Mouse (Mus musculus): ENCODE measurements around the gene Tmem270. TPM values are rescaled to one million over a fixed set of nuclear protein-coding genes. Genes with fewer than 3 reads are reported as not detected.

Tmem270 gene
- not detected for polyA plus RNA-seq (2014; fragmentation: Illumina TruSeq; extraction: RNeasy Lipid Tissue Mini Kit (QIAGEN cat#74804))

DNA sequence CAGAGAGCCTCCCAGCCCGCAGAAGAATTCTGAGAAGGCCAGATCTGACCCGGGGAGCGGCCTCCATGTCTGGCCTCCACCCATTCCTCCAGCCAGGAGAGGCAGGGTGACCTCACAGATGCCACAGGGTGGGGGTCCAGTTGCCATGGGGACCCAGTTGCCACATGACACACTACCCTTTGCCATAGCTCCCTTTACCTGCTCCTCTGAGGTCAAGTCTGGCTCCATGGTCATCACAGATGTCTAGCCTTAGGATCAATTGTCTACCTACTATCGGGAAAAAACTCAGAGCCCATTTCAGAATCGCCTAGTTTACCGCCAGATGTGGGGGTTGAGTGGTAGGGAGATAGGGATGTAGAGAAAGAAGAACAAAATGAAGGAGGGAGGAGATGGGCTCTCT, at the start of gene Tmem270:
Gene Tmem270, minus strand, starts transcription at position 101 of the 400 bp plus-strand sequence.

DNA sequence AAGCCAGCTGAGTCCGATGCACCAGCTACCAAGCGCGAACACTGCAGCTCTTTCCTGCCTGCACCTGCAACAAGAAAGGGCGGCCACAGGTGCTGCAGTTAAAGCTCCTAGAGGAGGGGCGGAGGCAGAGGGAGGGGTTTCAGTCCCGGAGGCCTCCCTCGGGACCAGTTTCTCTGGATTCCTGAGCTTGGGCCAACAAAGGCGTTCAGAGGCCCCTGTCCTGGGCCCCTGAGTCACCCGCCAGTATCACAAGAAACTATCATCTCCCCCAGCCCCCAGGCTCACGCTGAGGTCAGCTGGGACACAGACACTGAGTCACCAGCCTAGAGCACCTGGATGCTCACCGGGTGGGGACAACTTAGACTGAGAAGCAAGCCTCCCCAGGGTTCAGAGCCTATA, 40.3 kb upstream of the Tmem270 start, which contains the start of gene Cldn4:
Gene Cldn4, minus strand, starts transcription at position 78 of the 399 bp plus-strand sequence.

DNA sequence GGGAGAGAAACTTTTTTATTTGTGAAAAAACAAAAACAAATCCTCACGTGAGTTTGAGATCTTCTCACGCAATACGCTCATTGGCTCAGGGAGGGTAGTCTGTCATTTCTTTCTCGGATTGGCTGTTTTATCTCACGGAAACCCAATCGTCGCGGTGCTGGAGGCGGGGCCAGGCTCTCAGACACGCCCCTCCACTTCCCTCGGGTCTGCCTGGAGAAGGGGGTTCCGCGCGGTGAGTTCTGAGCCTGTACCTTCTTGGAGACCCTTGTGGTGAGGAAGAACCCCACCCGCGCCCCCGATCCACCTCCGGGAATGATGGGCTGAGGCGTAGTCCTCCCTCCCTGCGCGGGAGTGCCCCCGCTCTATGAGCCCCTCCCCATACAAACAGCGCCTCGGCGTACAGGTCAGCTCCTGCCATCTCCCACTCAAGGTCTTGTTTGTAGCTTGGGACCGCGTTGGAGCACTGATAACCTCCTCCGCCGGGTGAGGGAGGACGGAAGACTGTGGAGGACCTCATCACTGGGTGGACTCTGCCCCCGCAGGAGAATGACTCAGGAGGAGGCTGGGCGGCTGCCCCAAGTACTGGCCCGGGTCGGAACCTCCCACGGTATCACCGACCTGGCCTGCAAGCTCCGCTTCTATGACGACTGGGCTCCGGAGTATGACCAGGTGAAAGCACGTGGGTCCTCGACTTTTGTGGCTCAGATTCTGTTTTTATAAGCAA, 25.8 kb upstream of the Tmem270 start, which contains the start of gene Mettl27:
Gene Mettl27, plus strand, starts transcription at position 190 of the 724 bp plus-strand sequence.

DNA sequence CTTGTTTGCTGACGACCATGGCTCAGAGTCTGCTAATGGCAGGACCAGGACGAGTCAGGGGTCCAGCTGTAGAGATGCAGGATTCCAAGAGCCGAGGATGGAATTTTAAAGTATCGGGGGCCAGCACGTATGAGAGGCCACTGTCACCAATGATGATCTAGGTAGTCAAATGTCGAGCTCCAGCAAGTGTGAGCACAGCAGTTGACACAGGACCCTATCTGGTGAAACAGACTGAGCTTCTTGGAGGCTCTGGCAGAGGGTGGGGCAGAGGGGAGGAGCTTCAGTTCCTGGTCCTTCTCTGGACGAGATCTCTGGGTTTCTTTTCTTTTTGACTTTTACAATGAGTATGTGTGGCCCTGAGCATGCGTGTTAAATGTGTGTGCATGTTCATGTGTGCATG, 8.8 kb upstream of the Tmem270 start, which contains the start of gene Cldn13:
Gene Cldn13, minus strand, starts transcription at position 216 of the 400 bp plus-strand sequence.

Other genes with a start within 250 kb of the Tmem270 start
- 0.34 TPM for gene Limk1, start 218.1 kb downstream of the Tmem270 start, polyA plus RNA-seq (2014; fragmentation: Illumina TruSeq; extraction: RNeasy Lipid Tissue Mini Kit (QIAGEN cat#74804))
- 3.2 TPM for gene Eln, start 159.4 kb downstream of the Tmem270 start, polyA plus RNA-seq (2014; fragmentation: Illumina TruSeq; extraction: RNeasy Lipid Tissue Mini Kit (QIAGEN cat#74804))
- gene Cldn13, start 8.8 kb upstream of the Tmem270 start, polyA plus RNA-seq (2014; fragmentation: Illumina TruSeq; extraction: RNeasy Lipid Tissue Mini Kit (QIAGEN cat#74804)) = not detected
- gene Mettl27, start 25.6 kb upstream of the Tmem270 start, polyA plus RNA-seq (2014; fragmentation: Illumina TruSeq; extraction: RNeasy Lipid Tissue Mini Kit (QIAGEN cat#74804)) = 10.4 TPM
- not detected for gene Cldn4, start 40.2 kb upstream of the Tmem270 start, polyA plus RNA-seq (2014; fragmentation: Illumina TruSeq; extraction: RNeasy Lipid Tissue Mini Kit (QIAGEN cat#74804))
- gene Cldn3, start 79.5 kb upstream of the Tmem270 start, polyA plus RNA-seq (2014; fragmentation: Illumina TruSeq; extraction: RNeasy Lipid Tissue Mini Kit (QIAGEN cat#74804)) = not detected
- 2.2 TPM for gene Abhd11, start 102.4 kb upstream of the Tmem270 start, polyA plus RNA-seq (2014; fragmentation: Illumina TruSeq; extraction: RNeasy Lipid Tissue Mini Kit (QIAGEN cat#74804))
- gene Stx1a, start 116.7 kb upstream of the Tmem270 start, polyA plus RNA-seq (2014; fragmentation: Illumina TruSeq; extraction: RNeasy Lipid Tissue Mini Kit (QIAGEN cat#74804)) = not detected
- 8.9 TPM for gene Dnajc30, start 157.5 kb upstream of the Tmem270 start, polyA plus RNA-seq (2014; fragmentation: Illumina TruSeq; extraction: RNeasy Lipid Tissue Mini Kit (QIAGEN cat#74804))
- 10.2 TPM for gene Bud23, start 158.2 kb upstream of the Tmem270 start, polyA plus RNA-seq (2014; fragmentation: Illumina TruSeq; extraction: RNeasy Lipid Tissue Mini Kit (QIAGEN cat#74804))
- gene Vps37d, start 171.5 kb upstream of the Tmem270 start, polyA plus RNA-seq (2014; fragmentation: Illumina TruSeq; extraction: RNeasy Lipid Tissue Mini Kit (QIAGEN cat#74804)) = 0.31 TPM
- 0.60 TPM for gene Mlxipl, start 183.2 kb upstream of the Tmem270 start, polyA plus RNA-seq (2014; fragmentation: Illumina TruSeq; extraction: RNeasy Lipid Tissue Mini Kit (QIAGEN cat#74804))
- 8.5 TPM for gene Tbl2, start 242.9 kb upstream of the Tmem270 start, polyA plus RNA-seq (2014; fragmentation: Illumina TruSeq; extraction: RNeasy Lipid Tissue Mini Kit (QIAGEN cat#74804))